Mouse (Mus musculus) frontal cortex, adult 2 months (tissue): ENCODE measurements around the gene Mpv17l. TPM values are rescaled to one million over a fixed set of nuclear protein-coding genes. Genes with fewer than 3 reads are reported as not detected.
"Not testable (repeated sequence)": the region's sequence is repeated elsewhere in the genome, so short reads cannot be mapped to it uniquely, and the experiment has no call there.

ENCODE experiments used
- DNase-seq, 2 experiments: peaks; one replicate each; pipeline ENCODE4 v3.0.0; 2022; ENCODE audit warnings: low spot score in 1 of 2; ENCODE audit errors: extremely low spot score in 1 of 2
- polyA plus RNA-seq: library from polyadenylated mRNA; depleted of rRNA; stranded (reverse); fragments of >200 nt; gene quantifications from 2 replicates; pipeline ENCODE4 v1.2.3, GENCODE M21; 2012; rRNA removed

Mpv17l gene
- polyA plus RNA-seq, result 45.7 TPM in 2 replicates

- DNase-seq, result peak; percentile 92 to 98
Measured at GRCm38 (mm10) chr16:13902888-13903483, at the start of gene Mpv17l, which contains the start of gene Pdxdc1. Gene Mpv17l (plus strand): TSS chr16:13903161. Gene Pdxdc1 (minus strand): TSS chr16:13903131.

DNA sequence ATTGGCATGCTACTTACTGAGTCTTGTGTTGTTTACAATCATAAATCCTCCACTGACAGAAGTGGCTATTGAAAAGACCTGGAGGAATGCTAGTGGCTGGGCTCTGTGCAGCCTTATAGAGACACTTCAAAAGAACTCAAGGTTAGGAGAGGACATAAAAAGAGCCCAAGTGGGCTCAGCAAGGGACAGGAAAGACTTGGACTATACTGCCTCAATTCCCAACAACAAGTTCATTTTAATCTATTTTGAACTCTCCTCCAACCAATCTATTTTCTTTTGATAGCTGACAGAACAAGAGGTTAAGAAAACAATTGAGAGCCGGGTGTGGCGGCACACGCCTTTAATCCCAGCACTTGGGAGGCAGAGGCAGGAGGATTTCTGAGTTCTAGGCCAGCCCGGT lies 49.1 kb upstream of the Mpv17l start:
- no peak for DNase-seq

GRCm38 (mm10) chr16:13866076-13866475 lies 36.9 kb upstream of the Mpv17l start:
- DNase-seq, result no peak

- no peak for DNase-seq
Measured at GRCm38 (mm10) chr16:13866616-13867015, 36.3 kb upstream of the Mpv17l start.

- peak in 1 of 2 experiments; percentile 43 for DNase-seq
Measured at GRCm38 (mm10) chr16:13867406-13867805, 35.6 kb upstream of the Mpv17l start.

- no peak for DNase-seq
Measured at GRCm38 (mm10) chr16:13867910-13868514, 34.9 kb upstream of the Mpv17l start.

GRCm38 (mm10) chr16:13875483-13875882 lies 27.5 kb upstream of the Mpv17l start:
- DNase-seq, result peak; percentile 22 to 55

- DNase-seq, result no peak
Measured at GRCm38 (mm10) chr16:13883094-13883774, 19.7 kb upstream of the Mpv17l start.

DNA sequence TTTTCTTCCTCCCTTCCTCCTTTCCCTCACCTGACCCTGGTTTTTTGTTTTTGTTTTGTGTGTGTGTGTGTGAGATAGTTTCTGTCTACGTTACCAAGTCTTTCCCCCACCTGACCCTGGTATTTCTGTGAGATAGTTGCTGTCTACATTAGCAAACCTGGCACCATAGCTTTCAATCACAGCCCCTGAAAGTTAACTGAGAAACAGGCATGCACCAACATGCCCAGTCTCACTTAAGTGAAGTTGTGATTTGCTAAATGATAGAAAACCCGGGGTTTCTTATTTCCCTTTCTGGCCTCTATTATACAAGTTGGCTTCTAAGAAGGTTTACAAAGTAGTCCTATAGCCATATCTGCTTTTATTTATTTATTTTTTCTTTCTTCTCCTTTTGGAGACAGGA lies 12.5 kb upstream of the Mpv17l start:
- DNase-seq, result no peak

DNA sequence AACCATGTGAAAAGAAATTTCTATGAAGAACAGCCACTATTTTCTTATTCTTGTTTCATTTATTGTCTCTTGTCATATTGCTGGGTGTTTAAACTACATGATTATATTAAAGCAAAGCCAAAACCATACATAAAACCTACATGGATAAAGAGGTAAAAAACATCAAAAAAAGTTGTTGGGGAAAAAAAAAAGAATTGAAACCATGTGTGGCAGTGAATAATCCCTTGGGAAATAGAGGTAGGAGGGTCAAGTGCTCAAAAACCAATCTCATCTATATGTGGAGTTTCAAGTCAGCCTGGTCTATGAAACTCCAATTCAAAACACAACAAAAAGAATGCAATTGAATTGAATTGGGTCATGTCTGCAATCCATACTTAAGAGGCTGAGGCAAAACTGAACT lies 10.1 kb upstream of the Mpv17l start:
- DNase-seq, result no peak

GRCm38 (mm10) chr16:13894097-13894496 lies 8.9 kb upstream of the Mpv17l start:
- DNase-seq, result no peak

DNA sequence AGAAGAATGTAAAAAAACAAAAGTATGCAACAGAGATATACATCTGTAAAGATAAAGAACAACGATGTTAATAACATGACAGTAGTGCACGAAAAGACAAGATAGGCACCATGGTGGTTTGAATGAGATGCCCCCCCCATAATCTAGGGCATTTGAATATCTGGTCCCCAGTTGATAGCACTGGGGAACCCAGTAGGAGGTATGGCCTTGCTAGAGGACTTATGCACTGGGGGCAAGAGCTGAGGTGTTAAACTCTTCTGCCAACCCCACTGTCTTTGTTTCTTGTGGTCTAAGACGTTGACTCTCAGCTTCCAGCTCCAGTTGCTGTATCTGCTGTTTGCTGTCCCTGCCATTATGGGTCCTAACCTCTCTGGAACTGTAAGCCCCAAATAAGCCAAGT lies 7.2 kb upstream of the Mpv17l start:
- no peak for DNase-seq

GRCm38 (mm10) chr16:13896357-13896756 lies 6.6 kb upstream of the Mpv17l start:
- DNase-seq, result no peak

- no peak for DNase-seq
Measured at GRCm38 (mm10) chr16:13898981-13899380, 4.0 kb upstream of the Mpv17l start.

DNA sequence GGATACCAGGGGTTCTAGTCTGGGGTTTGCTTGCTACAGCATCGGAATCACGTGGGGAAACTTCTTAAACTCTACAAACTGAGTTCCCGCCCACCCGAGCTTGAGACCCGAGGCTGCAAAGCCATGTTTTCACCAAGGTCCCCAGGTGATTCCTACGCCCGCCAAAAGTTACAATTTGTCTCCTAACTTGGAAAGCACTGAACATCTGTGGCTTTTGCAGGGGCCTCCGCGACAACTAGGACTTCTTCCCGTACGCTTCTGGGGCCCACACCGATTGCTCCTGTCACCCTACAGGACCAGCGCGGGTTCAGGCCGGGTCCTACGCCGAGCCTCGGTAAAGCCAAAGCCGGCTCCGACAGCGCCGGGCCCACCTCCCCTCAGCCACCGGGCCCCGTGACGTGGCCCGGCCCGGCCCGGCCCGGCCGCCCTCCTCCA lies 547 bp upstream of the Mpv17l start:
- DNase-seq, result peak in 1 of 2 experiments; percentile 12

DNA sequence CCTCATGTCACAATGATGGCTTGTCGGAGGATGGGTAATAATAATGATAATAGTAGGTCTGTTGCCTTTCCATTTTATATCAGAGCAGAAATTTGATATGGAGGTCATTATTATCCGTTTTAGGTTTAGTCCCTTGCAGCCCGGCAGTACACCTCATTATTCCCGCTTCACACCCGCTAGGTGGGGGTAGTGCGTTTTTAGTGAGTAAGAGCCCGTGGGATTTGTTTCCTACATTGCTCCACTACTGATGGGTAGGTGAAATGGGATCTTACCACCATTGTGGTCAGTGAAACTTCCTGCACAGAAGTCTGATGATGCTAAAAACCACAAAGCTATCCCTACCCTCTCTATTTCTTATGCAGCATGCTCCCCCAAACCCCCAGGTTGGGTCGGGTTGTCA lies 527 bp downstream of the Mpv17l start:
- peak; percentile 80 to 87 for DNase-seq

- DNase-seq, result no peak
Measured at GRCm38 (mm10) chr16:13907297-13907696, 4.3 kb downstream of the Mpv17l start.

DNA sequence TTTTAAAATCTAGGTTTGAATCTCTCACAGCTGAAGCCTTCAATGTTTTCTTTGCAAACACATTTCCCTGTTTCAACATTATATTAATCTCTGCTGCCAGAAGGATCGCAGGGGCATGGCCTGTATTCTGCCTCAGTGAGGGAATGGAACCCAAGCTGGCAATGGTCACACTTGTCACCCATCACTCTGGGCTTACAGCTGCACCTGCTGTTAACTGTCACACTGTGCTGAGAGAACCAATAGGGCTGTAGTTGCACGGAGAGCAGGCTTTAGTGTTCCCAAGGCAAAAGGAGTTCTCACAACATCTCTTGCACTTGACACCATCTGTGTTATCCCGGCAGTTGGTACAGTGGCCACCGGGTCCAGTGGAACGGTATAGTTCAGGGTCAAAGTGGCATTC lies 17.1 kb downstream of the Mpv17l start:
- no peak for DNase-seq

DNA sequence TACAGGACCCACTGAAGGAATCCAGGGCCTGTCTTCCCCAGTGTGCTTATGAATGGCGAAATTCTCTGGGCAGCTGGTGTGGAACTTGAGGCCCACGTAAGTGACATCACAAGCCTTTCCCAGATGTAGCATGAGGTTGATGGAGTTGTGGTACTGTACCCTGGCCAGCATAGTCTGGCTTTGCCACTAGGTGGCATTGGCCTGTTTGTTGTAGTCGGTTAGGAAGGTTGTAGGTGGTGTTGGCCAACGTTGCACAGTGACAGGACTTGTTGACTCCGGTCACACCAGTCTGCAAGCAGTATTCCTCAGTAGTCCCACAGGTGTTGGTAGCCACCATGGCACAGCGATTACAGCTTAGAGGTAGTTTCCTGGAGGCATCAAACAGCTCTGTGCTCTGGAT lies 18.1 kb downstream of the Mpv17l start:
- DNase-seq, result no peak

DNA sequence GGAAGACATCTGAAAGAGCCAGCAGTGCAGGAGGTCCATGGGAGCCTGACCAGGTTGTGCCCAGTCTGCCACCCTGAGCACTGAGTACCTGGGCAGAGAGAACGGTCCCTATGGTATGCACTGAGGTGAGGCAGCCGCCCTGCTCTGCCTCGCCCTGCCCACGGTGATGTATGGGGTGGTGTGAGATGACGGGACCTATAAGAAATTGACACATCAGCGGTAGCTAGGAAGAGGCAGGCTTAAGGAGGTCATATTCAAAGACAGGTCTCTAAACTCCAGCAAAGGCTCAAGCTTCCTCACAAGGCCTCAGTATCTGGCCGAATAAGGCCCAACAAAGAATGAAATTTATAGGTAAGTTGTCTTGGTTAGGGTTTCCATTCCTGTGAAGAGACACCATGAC lies 18.8 kb downstream of the Mpv17l start:
- DNase-seq, result no peak

DNA sequence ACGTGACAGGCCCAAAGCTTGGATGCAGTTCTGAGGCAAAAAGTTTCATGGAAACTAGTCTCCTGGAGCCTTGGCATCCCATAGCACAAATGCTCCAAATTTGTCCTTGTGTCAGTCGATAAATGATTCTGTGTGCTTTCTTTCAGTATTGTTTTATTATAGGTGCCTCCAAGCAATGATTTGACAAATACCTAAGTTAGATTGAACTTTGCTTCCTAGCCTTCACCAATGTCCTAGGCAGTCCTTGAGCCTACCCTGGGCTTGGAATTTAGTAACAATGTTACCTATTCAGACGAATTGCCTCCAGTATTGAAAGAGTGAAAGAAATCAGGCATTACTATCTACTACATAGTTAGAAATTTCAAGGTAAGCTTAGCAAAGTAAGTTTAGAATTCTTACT lies 19.5 kb downstream of the Mpv17l start:
- not testable (repeated sequence) for DNase-seq

DNA sequence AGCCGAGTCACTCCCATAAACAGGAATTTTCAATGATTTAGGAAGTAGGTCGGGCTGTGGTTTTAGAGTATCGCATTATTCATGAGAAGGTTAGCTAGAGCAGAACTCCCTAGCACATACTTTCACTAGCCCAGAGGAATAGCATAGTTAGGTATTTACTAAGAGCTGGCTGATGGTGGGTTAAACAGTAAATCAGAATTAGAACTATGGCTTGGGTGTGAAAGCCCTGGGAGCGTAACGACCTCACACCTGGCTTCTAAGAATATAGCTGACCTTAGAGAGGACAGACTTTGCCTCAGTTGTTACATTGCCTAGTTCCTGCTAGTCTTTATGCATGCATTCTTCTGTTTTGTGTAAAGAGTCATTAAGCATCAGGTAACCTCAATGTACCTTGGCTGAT lies 20.0 kb downstream of the Mpv17l start:
- DNase-seq, result not testable (repeated sequence)
